Mouse (Mus musculus): ENCODE data around the gene Nlrc5. TPM values are rescaled to one million over a fixed set of nuclear protein-coding genes. Genes with fewer than 3 reads are reported as not detected.

The Nlrc5 gene
- total and polyA plus RNA-seq, 3 experiments, result 0.03 TPM; not detected in 2

DNA sequence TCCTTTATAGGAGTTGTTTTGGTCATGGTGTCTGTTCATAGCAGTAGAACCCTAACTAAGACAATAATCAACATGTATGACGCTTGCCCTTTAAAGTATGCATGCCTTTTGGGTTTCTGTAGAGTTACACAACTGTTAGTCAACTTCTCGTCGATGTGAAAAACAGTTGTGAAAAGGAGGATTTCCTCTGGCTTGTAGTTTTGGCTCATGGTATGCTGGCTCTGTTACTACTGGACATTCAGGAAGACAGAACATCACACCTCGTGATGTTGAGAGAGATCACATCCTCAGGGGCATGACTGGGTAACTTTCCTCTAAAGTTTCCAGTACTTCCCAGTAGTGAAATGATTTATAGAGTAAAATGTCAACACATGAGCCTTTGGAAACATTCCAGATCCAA, 96.5 kb downstream of the Nlrc5 start:
- Histone ChIP-seq H3K9ac (ENCODE audit: control insufficient read depth, low read depth, low read length, poor library complexity, severe bottlenecking) (no peak overlapping the region), H3K27ac (ENCODE audit: control insufficient read depth, low read depth, low read length) (no peak overlapping the region), H3K36me3 (ENCODE audit: control insufficient read depth in 1 of 2, insufficient read depth in 2 of 2, low read length in 2 of 2) (peaks cover 0 to 4% of the 10 kb centered on the region in 2 experiments; a peak in 1 of 4 replicates), H3K79me2 (ENCODE audit: control insufficient read depth, insufficient read depth, low read length, poor library complexity) (no peaks in the 10 kb centered on the region; the same call in 1 of the 2 replicates), H3K27me3 (ENCODE audit: control insufficient read depth in 1 of 2, insufficient read depth in 2 of 2, low read length in 2 of 2) (no peaks in the 10 kb centered on the region; a peak in 1 of 4 replicates), H3K4me3 (ENCODE audit: control insufficient read depth in 1 of 2, insufficient read depth in 1 of 2, low read depth in 2 of 2, low read length in 2 of 2) (no peak overlapping the region), H3K9me3 (replicated peaks; ENCODE audit: insufficient read depth, low read length) (no peaks in the 10 kb centered on the region), H3K4me1 (ENCODE audit: control insufficient read depth in 1 of 2, insufficient read depth in 2 of 2, low read length in 2 of 2) (peaks cover 6 to 17% of the 10 kb centered on the region in 2 experiments; a peak in 3 of 4 replicates)
- TF ChIP-seq ZNF384 (IDR thresholded peaks at IDR 0.05; ENCODE audit: low read depth, low read length) (no peak), ZKSCAN1 (IDR thresholded peaks at IDR 0.05; ENCODE audit: low read depth, low read length) (no peak), JUND (IDR thresholded peaks at IDR 0.05; ENCODE audit: low read depth, low read length) (no peak), MAZ (IDR thresholded peaks at IDR 0.05; ENCODE audit: low read depth, low read length) (no peak), MXI1 (IDR thresholded peaks at IDR 0.05; ENCODE audit: low read depth, low read length) (no peak), HCFC1 (IDR thresholded peaks at IDR 0.05; ENCODE audit: low read depth, low read length) (no peak), SIN3A (IDR thresholded peaks at IDR 0.05; ENCODE audit: low read length) (no peak), MYC (IDR thresholded peaks at IDR 0.05; ENCODE audit: low read depth, low read length) (no peak), TAL1 (IDR thresholded peaks at IDR 0.05; ENCODE audit: low read length) (no peak), KAT2A (conservative IDR thresholded peaks at IDR 0.05; ENCODE audit: low read depth, low read length) (no peak), MAFK (IDR thresholded peaks at IDR 0.05; ENCODE audit: borderline replicate concordance, low read depth, low read length) (no peak)
- DNase-seq (ENCODE audit: low read depth, low spot score), result no peak

DNA sequence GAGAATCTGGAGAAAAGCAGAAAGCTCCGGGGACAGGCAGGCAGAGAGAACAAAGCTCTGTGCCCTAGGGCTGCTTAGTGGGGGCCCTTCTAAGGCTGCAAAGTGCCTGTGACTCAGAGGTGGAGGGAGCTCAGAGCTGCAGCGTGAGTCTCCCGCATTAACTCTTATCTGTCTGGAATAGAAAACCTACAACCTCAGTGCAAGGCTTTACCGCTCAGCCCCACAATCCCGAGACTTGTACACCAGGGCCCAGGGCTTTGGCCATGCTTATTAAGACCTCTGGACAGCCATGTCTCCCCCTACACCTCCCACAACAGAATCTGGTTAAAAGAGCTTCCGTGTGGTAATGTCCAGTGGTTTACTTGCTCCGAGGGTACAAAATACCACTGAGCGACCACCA, 97.8 kb downstream of the Nlrc5 start:
- Histone ChIP-seq H3K36me3 (ENCODE audit: control insufficient read depth in 1 of 2, insufficient read depth in 2 of 2, low read length in 2 of 2) (peaks cover 0 to 4% of the 10 kb centered on the region in 2 experiments; a peak in 1 of 4 replicates), H3K27ac (ENCODE audit: control insufficient read depth, low read depth, low read length) (no peak overlapping the region), H3K79me2 (ENCODE audit: control insufficient read depth, insufficient read depth, low read length, poor library complexity) (no peaks in the 10 kb centered on the region; the same call in 1 of the 2 replicates), H3K4me1 (ENCODE audit: control insufficient read depth in 1 of 2, insufficient read depth in 2 of 2, low read length in 2 of 2) (peaks cover 6 to 17% of the 10 kb centered on the region in 2 experiments; a peak in 3 of 4 replicates), H3K4me3 (ENCODE audit: control insufficient read depth in 1 of 2, insufficient read depth in 1 of 2, low read depth in 2 of 2, low read length in 2 of 2) (peak overlapping the region; percentile 59 to 80), H3K9ac (ENCODE audit: control insufficient read depth, low read depth, low read length, poor library complexity, severe bottlenecking) (peak overlapping the region; percentile 84), H3K9me3 (replicated peaks; ENCODE audit: insufficient read depth, low read length) (no peaks in the 10 kb centered on the region), H3K27me3 (ENCODE audit: control insufficient read depth in 1 of 2, insufficient read depth in 2 of 2, low read length in 2 of 2) (no peaks in the 10 kb centered on the region)
- TF ChIP-seq BHLHE40 (IDR thresholded peaks at IDR 0.05; ENCODE audit: borderline replicate concordance, low read depth, low read length) (no peak), EP300 (IDR thresholded peaks at IDR 0.05; ENCODE audit: low read depth in 1 of 2, low read length in 2 of 2) (no peak; a peak in 1 of 4 replicates), CHD1 (IDR thresholded peaks at IDR 0.05; ENCODE audit: low read depth, low read length) (no peak), ELF1 (IDR thresholded peaks at IDR 0.05; ENCODE audit: low read depth, low read length) (no peak), RAD21 (IDR thresholded peaks at IDR 0.05; ENCODE audit: low read depth, low read length) (no peak)
- peak; percentile 36 for DNase-seq (ENCODE audit: low read depth, low spot score)
